Mouse (Mus musculus) left cerebral cortex, adult 8-10 months (tissue): ENCODE results near the gene Tmem189. TPM values are rescaled to one million over a fixed set of nuclear protein-coding genes. Genes with fewer than 3 reads are reported as not detected.

Experiments
- DNase-seq, 2 experiments: peaks; one replicate each; pipeline ENCODE4 v3.0.0; 2022; ENCODE audit warnings: low spot score in 2 of 2
- total RNA-seq, 4 experiments: library from RNA; stranded (reverse); gene quantifications; 2 replicates each; pipeline ENCODE4 v1.2.4; 2022

Gene Tmem189
- total RNA-seq, 4 experiments from 2014 or later = 39.8 to 49.3 (median 44.1) TPM

GRCm38 (mm10) chr2:167683721-167684120 lies 5.9 kb downstream of the Tmem189 start:
- no peak for DNase-seq

- DNase-seq = no peak
Observed at GRCm38 (mm10) chr2:167680657-167681056, 9.0 kb downstream of the Tmem189 start.

- DNase-seq = peak; percentile 51 to 76
Observed at GRCm38 (mm10) chr2:167679902-167680430, 9.7 kb downstream of the Tmem189 start.

- no peak for DNase-seq
Observed at GRCm38 (mm10) chr2:167678600-167678999, 11.0 kb downstream of the Tmem189 start.

- no peak for DNase-seq
Observed at GRCm38 (mm10) chr2:167675120-167675909, 14.3 kb downstream of the Tmem189 start.

GRCm38 (mm10) chr2:167672212-167672685 lies 17.4 kb downstream of the Tmem189 start:
- DNase-seq = no peak

- DNase-seq = no peak
Observed at GRCm38 (mm10) chr2:167671101-167671633, 18.5 kb downstream of the Tmem189 start.

GRCm38 (mm10) chr2:167669398-167669797 lies 20.2 kb downstream of the Tmem189 start:
- DNase-seq = no peak

GRCm38 (mm10) chr2:167668426-167668825 lies 21.2 kb downstream of the Tmem189 start:
- DNase-seq = no peak

GRCm38 (mm10) chr2:167665972-167666713 lies 23.5 kb downstream of the Tmem189 start:
- DNase-seq = no peak

GRCm38 (mm10) chr2:167662713-167663112 lies 26.9 kb downstream of the Tmem189 start:
- DNase-seq = no peak

GRCm38 (mm10) chr2:167661270-167662203 lies 28.1 kb downstream of the Tmem189 start, which contains the start of gene Gm20431:
Gene Gm20431, minus strand, starts transcription at chr2:167661496.
- peak; percentile 81 to 95 for DNase-seq

- DNase-seq = no peak
Observed at GRCm38 (mm10) chr2:167660611-167660971, 29.0 kb downstream of the Tmem189 start.

- peak in 1 of 2 experiments; percentile 63 for DNase-seq
Observed at GRCm38 (mm10) chr2:167659847-167660610, 29.6 kb downstream of the Tmem189 start.

- no peak for DNase-seq
Observed at GRCm38 (mm10) chr2:167659177-167659846, 30.3 kb downstream of the Tmem189 start.

GRCm38 (mm10) chr2:167658712-167659111 lies 30.9 kb downstream of the Tmem189 start:
- DNase-seq = no peak

- no peak for DNase-seq
Observed at GRCm38 (mm10) chr2:167657973-167658372, 31.6 kb downstream of the Tmem189 start.

GRCm38 (mm10) chr2:167656629-167657478 lies 32.8 kb downstream of the Tmem189 start:
- DNase-seq = no peak
